18 mouse cellular contexts compared by ENCODE assay signal in genomic region chrX:170676606-170677239, GRCm38 (mm10). TPM values are rescaled to one million over a fixed set of nuclear protein-coding genes. Genes with fewer than 3 reads are reported as not detected.
DNase-seq lines count a peak whose midpoint lies in the region; ATAC-seq lines count a peak whose summit lies in the region.
"Had no signal": no experiment of that assay in that cellular context is flagged by ENCODE, and none has a peak within 500 bp of the region (broad histone marks: within the 10 kb centered on the region; RNA-seq: fewer than 3 reads in every experiment).

No protein-coding gene starts in this region.

- no peak overlapping the region for H3K4me2 ChIP-seq in midbrain, embryonic 13.5 days (replicated peaks)
- H3K4me2 ChIP-seq in embryonic facial prominence, embryonic 15.5 days (replicated peaks): no peak overlapping the region
- H3K4me2 ChIP-seq in hindbrain, embryonic 14.5 days (replicated peaks): no peak overlapping the region
- H3K4me2 ChIP-seq: limb, embryonic 15.5 days had no signal

- H3K27ac ChIP-seq in heart, embryonic 10.5 days: no peak overlapping the region
- no peak overlapping the region for H3K27ac ChIP-seq in midbrain, embryonic 10.5 days (replicated peaks)
- no peak overlapping the region for H3K27ac ChIP-seq in midbrain, embryonic 13.5 days
- no peak overlapping the region for H3K27ac ChIP-seq in embryonic facial prominence, embryonic 15.5 days (replicated peaks)
- H3K27ac ChIP-seq in hindbrain, embryonic 14.5 days: no peak overlapping the region
- H3K27ac ChIP-seq: limb, embryonic 15.5 days; stomach, postnatal 0 days had no signal

- no peaks in the 10 kb centered on the region for H3K27me3 ChIP-seq in heart, embryonic 10.5 days (ENCODE audit: insufficient read depth, poor library complexity, severe bottlenecking)
- H3K27me3 ChIP-seq in midbrain, embryonic 10.5 days (ENCODE audit: low read depth, poor library complexity, severe bottlenecking): no peaks in the 10 kb centered on the region
- no peaks in the 10 kb centered on the region for H3K27me3 ChIP-seq in midbrain, embryonic 13.5 days
- H3K27me3 ChIP-seq in embryonic facial prominence, embryonic 15.5 days: no peaks in the 10 kb centered on the region
- no peaks in the 10 kb centered on the region for H3K27me3 ChIP-seq in hindbrain, embryonic 14.5 days (ENCODE audit: control insufficient read depth, insufficient read depth, low read length)
- H3K27me3 ChIP-seq: CH12.LX; limb, embryonic 15.5 days had no signal

- no peaks in the 10 kb centered on the region for H3K4me1 ChIP-seq in heart, embryonic 10.5 days
- no peaks in the 10 kb centered on the region for H3K4me1 ChIP-seq in midbrain, embryonic 10.5 days
- no peaks in the 10 kb centered on the region for H3K4me1 ChIP-seq in midbrain, embryonic 13.5 days (replicated peaks)
- H3K4me1 ChIP-seq in embryonic facial prominence, embryonic 15.5 days: no peaks in the 10 kb centered on the region
- no peaks in the 10 kb centered on the region for H3K4me1 ChIP-seq in hindbrain, embryonic 14.5 days (replicated peaks; ENCODE audit: control insufficient read depth, insufficient read depth, low read length)
- H3K4me1 ChIP-seq: limb, embryonic 15.5 days had no signal

- no peak for DNase-seq in heart, embryonic 10.5 days (ENCODE audit: low spot score)
- DNase-seq in heart, postnatal 4 days: no peak
- DNase-seq in midbrain, embryonic 10.5 days (ENCODE audit: low spot score): no peak
- DNase-seq in hindbrain, embryonic 14.5 days (ENCODE audit: low spot score): peak; percentile 22
- DNase-seq in left cerebral cortex, adult 11 months (ENCODE audit: low spot score): no peak
- DNase-seq: cerebellum, postnatal 36 days; heart, adult 18-20 months; kidney, postnatal 10 days; layer of hippocampus, postnatal 36 days; lung, postnatal 10 days; spleen, adult 18-20 months had no signal

- no peak overlapping the region for H3K9ac ChIP-seq in midbrain, embryonic 13.5 days (replicated peaks)
- no peak overlapping the region for H3K9ac ChIP-seq in embryonic facial prominence, embryonic 15.5 days
- no peak overlapping the region for H3K9ac ChIP-seq in hindbrain, embryonic 14.5 days
- H3K9ac ChIP-seq: limb, embryonic 15.5 days had no signal

- 95% methylated on average over 67 of the region's 67 CpGs for WGBS in heart, embryonic 10.5 days
- 95% methylated on average over 67 of the region's 67 CpGs for WGBS in midbrain, embryonic 10.5 days
- 92% methylated on average over 60 of the region's 67 CpGs for WGBS in midbrain, embryonic 13.5 days
- WGBS in embryonic facial prominence, embryonic 15.5 days: 94% methylated on average over 67 of the region's 67 CpGs
- 89% methylated on average over 67 of the region's 67 CpGs for WGBS in hindbrain, embryonic 14.5 days

- peaks cover 54% of the 10 kb centered on the region for H3K9me3 ChIP-seq in heart, embryonic 10.5 days
- peaks cover 56% of the 10 kb centered on the region for H3K9me3 ChIP-seq in midbrain, embryonic 10.5 days (replicated peaks)
- peaks cover 50% of the 10 kb centered on the region for H3K9me3 ChIP-seq in midbrain, embryonic 13.5 days
- peaks cover 35% of the 10 kb centered on the region for H3K9me3 ChIP-seq in embryonic facial prominence, embryonic 15.5 days (replicated peaks)
- peaks cover 49% of the 10 kb centered on the region for H3K9me3 ChIP-seq in hindbrain, embryonic 14.5 days (ENCODE audit: control insufficient read depth, low read length)

- peaks cover 41% of the 10 kb centered on the region for H3K36me3 ChIP-seq in heart, embryonic 10.5 days
- peaks cover 48% of the 10 kb centered on the region for H3K36me3 ChIP-seq in midbrain, embryonic 10.5 days
- peaks cover 43% of the 10 kb centered on the region for H3K36me3 ChIP-seq in midbrain, embryonic 13.5 days
- peaks cover 20% of the 10 kb centered on the region; the same call in 1 of the 2 replicates for H3K36me3 ChIP-seq in embryonic facial prominence, embryonic 15.5 days
- no peaks in the 10 kb centered on the region for H3K36me3 ChIP-seq in hindbrain, embryonic 14.5 days (replicated peaks; ENCODE audit: control insufficient read depth, insufficient read depth)

- H3K4me3 ChIP-seq in heart, embryonic 10.5 days: 0 out of 2 replicates have a peak overlapping the region, but pooled peaks have one; percentile 8
- 0 out of 2 replicates have a peak overlapping the region, but pooled peaks have one; percentile 16 for H3K4me3 ChIP-seq in midbrain, embryonic 10.5 days
- H3K4me3 ChIP-seq in midbrain, embryonic 13.5 days (replicated peaks): no peak overlapping the region
- H3K4me3 ChIP-seq in embryonic facial prominence, embryonic 15.5 days (replicated peaks): no peak overlapping the region
- no peak overlapping the region for H3K4me3 ChIP-seq in hindbrain, embryonic 14.5 days (replicated peaks; ENCODE audit: low read length)
- H3K4me3 ChIP-seq: limb, embryonic 15.5 days had no signal

- no peak for ATAC-seq in midbrain, embryonic 13.5 days
- ATAC-seq in embryonic facial prominence, embryonic 15.5 days (ENCODE audit: insufficient number of reproducible peaks, low FRiP score, low TSS enrichment, low read depth): 0 out of 2 replicates have a peak, but pooled peaks have one; percentile 31
- no peak for ATAC-seq in hindbrain, embryonic 14.5 days (ENCODE audit: low FRiP score)

RNA-seq across cellular contexts. Expression of gene Asmt, which starts 4.3 kb away (rescaled TPM):
- polyA plus RNA-seq in heart, embryonic 10.5 days (2016; fragmentation: Nextera tagmentation; extraction: Ambion mirVana): not detected in 2 replicates
- total RNA-seq in heart, postnatal 4 days (2021): not detected
- not detected in 2 replicates for polyA plus RNA-seq in midbrain, embryonic 10.5 days (2016; fragmentation: Nextera tagmentation; extraction: Ambion mirVana)
- polyA plus RNA-seq in midbrain, embryonic 13.5 days (2015; fragmentation: Nextera tagmentation; extraction: Ambion mirVana): not detected in 2 replicates
- not detected in 2 replicates for polyA plus RNA-seq in embryonic facial prominence, embryonic 15.5 days (2015; fragmentation: Nextera tagmentation; extraction: Ambion mirVana)
- polyA plus RNA-seq in hindbrain, embryonic 14.5 days (2014; fragmentation: Nextera tagmentation; extraction: Ambion mirVana): not detected in 2 replicates
- total RNA-seq: CH12.LX; heart, adult 18-20 months; heart, postnatal 25 days; layer of hippocampus, postnatal 36 days; monocyte, adult 5-6 weeks had no signal
- polyA plus RNA-seq: limb, embryonic 15.5 days; stomach, postnatal 0 days had no signal

Comparison
In these comparisons a context has a peak if more than half of its experiments do, and no peak if none do; other contexts are left out.
1. H3K4me3 ChIP-seq: peak in heart, embryonic 10.5 days (single experiment) and midbrain, embryonic 10.5 days (single experiment); none in midbrain, embryonic 13.5 days (single experiment), embryonic facial prominence, embryonic 15.5 days (single experiment) and hindbrain, embryonic 14.5 days (single experiment).